Mouse (Mus musculus): ENCODE data around the gene Gm49387.
A peak's percentile ranks its signal among the peaks of the same experiment; 100 is the strongest.

The Gm49387 gene

DNA sequence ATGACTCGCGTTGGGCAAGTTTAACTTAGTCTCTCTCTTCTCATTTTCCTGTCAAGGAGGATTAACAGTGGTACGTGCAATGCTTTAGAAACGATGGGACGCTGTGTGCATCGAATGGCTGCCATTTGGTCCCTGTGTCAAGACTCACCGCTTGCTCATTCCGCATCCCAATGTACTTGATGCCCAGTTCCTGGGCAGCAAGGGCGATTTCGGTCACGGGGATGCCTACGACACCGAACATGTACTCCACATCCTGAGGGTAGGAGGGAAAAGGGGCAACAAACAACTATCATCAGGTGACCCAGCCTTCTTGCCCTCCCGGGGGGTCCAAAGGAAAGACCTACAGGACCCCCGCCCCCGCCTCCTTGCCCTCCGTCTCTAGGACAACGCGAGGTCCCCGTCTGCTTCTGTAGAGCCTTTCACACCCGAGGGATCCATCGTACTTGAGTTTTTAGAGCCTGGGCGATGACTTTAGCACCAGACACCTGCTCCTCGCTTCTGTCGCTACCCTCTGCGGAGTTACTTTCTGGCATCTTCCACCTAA, at the start of gene Gm49387:
Gene Gm49387, minus strand, starts transcription at position 533 of the 544 bp plus-strand sequence.
- DNase-seq (ENCODE audit: extremely low spot score, low spot score): no peak

DNA sequence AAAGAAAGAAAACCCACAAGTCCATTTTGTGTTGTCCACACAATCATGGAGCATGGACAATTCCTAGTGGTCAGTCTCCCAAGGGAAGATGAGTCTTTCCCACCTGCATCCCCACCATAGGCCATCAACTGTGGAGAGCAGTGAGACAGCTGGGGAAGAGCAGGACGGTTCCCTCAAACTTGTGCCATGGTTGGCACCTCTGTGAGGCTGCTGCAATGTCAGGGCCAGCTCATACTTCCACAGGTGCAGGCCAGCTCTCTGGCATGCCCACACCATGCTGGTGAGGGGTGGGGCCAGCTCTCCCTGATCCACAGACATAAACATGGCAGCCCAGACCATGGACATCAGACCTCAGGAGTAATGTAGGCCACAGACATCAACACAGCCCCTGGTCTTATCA, 45.6 kb upstream of the Gm49387 start:
- DNase-seq (ENCODE audit: extremely low spot score, low spot score): no peak

DNA sequence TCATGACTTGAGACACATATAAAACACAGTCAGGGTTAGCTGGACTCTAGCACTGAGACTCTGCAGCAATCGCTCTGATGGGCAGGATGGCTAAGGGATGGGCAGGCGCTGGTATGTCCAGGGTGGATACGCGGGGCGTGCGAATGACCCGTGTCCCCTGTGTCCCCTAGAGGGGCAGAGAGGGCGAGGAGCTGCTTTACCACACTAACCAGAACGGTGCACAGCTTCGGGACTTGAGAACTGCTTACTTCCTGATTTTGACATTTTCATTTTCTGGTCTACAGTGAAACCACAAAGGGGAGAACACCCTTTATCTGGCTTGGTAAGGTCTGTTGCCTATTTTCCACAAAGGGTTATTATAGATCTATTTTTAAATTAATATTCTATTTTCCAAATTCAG, 45.0 kb upstream of the Gm49387 start:
- no peak for DNase-seq (ENCODE audit: extremely low spot score, low spot score)

DNA sequence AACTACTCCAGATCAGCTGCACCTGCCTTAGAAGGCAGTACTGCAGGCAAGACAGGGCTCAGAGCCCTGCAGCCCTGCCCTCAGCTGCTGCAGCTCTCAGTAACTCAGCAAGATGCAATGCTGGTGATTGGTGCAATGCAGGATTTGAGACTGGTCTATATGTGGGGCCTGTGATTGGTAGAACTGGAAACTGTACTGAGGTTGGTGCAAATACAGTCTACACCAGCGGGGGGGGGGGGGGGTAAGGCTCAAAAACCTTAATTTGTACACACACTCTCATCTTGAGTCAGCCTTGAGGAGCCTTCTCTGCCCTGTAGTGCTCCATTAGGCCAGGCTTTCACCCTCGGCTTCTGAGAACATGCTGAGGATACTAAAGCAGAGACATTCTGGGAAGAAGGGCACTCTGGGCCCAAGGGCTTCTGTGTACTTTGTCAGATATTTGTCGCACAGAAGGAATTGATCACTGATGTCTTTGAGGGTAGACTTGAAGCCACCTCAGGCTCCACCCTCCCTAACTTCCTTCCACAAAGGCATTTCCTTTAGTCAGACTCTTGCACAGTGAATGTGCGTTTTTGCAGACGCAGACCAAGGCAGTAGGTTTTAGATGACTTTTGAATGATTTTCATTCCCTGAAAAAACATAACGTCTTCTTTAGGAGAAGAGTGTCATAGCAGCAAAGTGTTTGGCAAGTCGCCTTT, 43.8 kb upstream of the Gm49387 start:
- DNase-seq (ENCODE audit: extremely low spot score, low spot score): no peak

DNA sequence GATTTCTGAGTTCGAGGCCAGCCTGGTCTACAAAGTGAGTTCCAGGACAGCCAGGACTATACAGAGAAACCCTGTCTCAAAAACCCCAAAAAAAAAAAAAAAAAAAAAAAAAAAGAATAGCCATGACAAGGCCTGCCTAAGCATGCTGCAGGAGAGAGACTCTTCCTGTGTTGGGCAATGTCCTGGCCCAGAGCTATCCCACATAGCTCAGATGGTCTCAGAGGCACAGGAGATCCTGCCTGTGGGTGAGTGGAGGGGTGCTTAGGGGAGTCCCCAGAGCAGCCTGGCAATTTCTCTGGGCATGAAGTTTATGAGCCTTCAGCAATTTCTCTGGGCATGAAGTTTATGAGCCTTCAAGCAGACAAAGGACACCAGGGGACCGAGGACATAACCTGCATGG, 42.9 kb upstream of the Gm49387 start:
- no peak for DNase-seq (ENCODE audit: extremely low spot score, low spot score)

DNA sequence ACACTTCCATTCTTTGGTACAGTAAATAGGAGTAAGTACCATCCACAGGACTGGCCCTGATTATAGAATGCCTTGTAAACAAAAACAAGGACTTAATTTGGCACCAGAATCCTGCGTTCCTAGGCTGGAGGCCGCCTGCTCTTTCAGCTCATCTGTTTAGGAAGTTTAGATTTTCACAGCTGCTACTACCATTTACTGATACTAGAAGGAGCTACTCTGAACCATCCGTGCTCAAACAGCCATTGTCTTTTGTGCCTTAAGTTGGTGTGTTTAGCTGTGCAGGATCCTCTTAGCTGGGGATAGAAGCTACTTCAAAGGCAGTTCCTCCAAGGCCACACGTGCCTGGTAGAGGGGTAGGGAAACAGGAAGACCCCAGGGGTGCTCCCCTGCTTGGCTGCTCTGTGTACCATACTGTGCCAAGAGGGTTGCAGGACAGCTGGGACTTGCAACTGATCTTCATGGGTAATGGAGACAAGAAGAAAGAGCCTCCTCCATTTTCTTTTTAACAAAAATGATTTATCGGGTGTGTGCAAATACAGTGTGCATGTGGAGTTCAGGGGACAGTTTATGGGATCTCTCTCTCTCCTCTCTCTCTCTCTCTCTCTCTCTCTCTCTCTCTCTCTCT, 41.4 kb upstream of the Gm49387 start:
- DNase-seq (ENCODE audit: extremely low spot score, low spot score): no peak

DNA sequence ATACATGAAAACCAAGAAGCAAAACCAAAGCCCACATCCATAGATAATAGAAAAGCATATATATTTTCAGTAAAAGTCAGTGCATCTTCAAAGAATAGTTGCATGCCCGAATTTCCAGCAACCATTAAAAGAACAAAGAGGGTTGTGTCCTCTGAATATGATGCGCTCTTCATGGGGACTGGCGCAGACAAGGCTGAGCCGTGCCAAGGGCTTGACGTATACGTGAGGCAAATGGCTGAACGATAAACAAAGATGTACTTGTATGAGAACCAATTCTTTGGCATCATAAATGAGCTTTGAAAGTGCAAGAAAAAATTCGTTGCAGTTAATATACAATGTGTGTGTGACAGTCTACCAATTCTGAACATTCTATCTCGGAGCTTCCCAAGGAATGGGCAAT, 40.6 kb upstream of the Gm49387 start:
- no peak for DNase-seq (ENCODE audit: extremely low spot score, low spot score)

DNA sequence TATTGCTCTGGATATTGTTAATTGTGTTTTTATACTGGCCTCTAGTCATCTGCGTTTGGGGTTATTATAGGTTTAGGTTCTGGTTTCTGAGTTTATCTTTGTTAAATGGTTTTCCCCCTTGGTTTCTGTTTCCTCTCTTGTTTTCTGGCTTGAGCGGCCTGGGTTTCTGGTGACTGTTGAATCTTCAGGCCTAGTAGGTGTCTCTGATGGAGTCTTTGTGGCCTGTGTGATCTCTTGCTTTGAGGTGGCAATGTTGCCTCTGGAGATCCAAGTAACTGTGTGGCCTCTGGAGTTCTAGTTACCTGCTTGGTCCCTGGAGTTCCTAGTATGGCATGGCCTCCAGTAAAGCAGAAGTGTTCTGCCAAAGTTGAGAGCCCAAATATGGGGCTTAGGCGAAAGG, 40.0 kb upstream of the Gm49387 start:
- no peak for DNase-seq (ENCODE audit: extremely low spot score, low spot score)

DNA sequence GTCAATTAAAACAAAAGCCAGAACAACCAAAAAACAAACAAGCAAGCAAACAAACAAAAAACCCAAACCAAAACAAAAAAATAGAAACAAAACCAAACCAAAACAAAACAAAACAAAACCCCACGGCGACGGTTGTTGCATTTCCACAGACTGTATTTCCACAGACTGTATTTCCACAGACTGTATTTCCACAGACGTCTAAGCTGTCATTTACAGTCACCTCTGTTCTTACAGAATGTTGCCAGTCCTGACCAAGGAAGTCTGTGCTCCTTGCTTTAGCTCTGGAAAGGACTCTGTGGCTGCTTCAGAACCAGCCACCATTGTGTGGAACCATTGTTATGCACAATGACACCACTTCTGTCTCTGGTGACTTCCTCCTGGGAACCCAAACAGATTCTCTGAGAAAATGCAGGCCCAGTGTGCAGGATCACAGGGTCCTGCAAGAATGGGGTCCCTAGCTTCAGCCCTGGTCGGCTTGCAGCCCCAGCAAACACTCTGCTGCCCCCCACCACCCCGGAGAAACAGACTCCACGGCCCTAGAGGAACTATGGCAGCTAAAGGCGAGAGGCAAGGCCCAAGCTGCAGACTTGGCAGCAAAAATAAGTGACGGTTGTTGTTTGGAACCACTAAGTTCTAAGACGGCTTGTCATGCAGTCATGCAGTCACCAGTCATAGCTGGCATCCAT, 31.1 kb upstream of the Gm49387 start:
- peak; percentile 13 for DNase-seq (ENCODE audit: extremely low spot score, low spot score)

DNA sequence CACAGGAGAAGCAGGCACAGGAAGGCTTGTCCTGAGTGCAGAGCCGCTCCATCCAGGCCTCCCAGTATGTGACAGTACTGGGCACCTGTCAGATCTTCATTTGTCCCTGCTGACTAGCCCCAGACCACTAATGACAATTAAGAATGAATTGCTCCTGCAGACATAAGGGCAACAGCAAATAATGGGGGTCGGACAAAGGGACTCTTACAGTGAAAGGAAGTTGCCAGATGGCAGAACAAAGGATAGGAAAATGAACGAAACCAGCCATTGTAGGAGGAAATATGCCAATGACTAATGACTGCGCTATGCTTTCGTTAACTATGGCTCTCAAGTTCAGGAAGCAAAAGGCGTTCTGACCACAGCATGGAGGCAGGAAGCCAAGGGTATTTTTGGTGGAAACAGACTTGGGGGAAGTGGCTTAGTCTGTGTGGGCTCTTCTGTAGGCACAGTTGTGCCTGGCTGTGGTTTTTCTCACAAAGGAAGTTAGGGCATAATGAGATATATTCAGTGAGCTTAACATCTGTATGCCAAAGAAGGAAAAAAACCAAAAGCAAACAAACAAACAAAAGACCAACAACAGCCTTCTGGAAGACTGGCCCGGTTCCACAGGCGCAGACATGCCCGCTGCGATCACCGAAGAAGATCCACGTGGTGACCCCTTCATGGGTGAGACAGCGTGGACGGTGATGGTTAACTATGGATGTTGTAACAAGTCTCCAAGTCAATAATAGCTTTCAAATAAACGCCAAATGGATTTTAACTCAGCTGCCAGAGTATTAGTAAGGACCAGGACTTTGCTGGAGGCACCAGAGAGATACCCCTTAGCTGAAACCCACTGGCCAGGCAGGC, 29.2 kb upstream of the Gm49387 start:
- DNase-seq (ENCODE audit: extremely low spot score, low spot score): peak; percentile 13

DNA sequence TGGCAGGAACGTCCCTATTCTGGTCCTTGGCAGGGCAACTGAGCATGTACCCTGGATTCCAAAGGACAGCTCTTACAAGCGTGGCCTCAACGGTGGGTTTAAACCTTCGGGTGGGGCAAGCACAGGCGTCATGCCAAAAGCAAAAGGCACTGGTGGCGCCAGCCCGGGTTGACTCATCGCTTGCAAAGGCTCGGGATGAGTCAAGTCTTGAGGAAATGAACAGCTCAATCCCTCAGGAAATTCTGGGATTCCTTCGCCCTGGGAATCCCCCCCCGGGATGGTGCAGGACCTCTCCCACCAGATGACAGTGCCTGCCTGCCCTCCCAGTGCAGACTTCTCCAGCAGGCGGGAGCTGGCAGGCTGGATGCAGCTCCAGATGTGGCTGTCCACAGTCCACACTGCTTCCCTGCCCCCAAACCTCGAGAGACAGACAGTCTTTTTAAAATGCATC, 28.5 kb upstream of the Gm49387 start:
- peak; percentile 33 for DNase-seq (ENCODE audit: extremely low spot score, low spot score)

DNA sequence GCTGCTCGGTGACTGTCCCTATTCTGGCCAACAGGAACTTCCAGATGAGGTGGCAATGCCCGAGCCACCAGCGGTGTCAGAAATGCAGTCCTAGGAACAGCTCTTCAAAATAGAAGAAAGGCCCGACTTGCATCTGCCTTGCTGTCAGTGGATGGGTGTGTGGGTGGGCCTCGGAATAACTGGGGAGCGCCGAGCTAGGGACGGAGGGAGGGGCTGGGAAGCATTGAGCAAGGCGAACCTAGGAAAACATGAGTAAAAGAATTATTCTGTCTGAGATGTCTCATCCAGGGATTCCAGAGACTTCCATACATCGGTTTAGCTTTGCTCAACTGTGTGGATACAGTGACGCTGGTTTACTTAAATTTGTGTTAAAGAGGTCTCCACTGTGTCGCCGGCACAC, 27.6 kb upstream of the Gm49387 start:
- peak; percentile 11 for DNase-seq (ENCODE audit: extremely low spot score, low spot score)

DNA sequence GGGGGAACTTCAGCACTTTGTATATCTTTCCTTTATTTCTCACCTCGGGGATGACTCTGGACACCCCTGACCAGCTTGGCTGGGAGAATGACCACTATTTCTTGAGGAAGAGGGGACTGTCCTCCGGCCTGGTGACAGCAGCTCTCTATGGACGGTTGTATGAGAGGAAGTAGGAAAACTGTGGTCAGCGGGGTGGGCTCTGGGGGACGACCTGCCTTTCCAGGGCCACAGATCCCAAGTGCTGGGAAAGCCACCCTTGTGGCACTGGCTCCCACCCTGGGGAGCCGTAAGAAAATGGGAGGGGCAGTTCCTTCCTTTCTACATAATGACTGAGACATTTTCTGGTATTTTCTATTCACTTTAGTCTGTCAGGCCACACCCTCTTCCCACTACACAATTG, 27.1 kb upstream of the Gm49387 start:
- DNase-seq (ENCODE audit: extremely low spot score, low spot score): no peak

DNA sequence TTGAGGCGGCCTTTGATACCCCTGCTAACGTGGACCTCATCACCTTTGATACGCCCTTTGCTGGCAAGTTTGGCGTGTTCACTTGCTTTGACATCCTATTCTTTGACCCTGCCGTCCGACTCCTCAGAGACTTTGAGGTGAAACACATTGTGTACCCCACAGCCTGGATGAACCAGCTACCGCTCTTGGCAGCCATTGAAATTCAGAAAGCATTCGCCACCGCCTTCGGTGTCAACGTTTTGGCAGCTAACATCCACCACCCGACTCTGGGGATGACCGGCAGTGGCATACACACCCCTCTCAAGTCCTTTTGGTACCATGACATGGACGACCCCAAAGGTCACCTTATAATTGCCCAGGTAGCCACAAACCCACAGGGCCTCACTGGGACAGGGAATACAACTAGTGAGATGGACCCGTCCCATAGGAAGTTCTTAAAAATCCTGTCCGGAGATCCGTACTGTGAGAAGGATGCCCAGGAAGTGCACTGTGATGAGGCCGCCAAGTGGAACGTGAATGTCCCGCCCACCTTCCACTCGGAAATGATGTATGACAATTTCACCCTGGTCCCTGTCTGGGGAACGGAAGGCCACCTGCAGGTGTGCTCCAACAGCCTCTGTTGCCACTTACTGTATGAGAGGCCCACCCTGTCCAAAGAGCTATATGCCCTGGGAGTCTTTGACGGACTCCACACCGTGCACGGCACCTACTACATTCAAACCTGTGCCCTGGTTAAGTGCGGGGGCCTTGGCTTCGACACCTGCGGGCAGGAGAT, 26.4 kb upstream of the Gm49387 start:
- no peak for DNase-seq (ENCODE audit: extremely low spot score, low spot score)

DNA sequence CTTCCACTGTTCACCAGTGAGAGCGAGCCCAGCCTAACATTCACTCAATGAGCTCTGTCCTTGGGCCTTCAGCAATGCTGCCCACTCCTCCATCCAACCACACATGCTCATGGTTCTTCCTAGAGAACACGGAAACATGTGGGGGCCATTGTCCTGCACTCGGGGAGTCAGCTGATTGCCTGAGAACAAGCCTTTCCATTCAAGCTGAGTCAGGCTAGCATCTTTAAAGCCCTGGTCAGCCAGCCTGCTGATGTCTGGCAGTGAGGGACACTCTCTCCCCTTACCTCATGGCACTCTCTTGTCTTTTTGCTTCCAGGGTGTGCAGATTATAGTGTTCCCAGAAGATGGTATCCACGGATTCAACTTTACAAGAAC, 24.9 kb upstream of the Gm49387 start:
- DNase-seq (ENCODE audit: extremely low spot score, low spot score): no peak

DNA sequence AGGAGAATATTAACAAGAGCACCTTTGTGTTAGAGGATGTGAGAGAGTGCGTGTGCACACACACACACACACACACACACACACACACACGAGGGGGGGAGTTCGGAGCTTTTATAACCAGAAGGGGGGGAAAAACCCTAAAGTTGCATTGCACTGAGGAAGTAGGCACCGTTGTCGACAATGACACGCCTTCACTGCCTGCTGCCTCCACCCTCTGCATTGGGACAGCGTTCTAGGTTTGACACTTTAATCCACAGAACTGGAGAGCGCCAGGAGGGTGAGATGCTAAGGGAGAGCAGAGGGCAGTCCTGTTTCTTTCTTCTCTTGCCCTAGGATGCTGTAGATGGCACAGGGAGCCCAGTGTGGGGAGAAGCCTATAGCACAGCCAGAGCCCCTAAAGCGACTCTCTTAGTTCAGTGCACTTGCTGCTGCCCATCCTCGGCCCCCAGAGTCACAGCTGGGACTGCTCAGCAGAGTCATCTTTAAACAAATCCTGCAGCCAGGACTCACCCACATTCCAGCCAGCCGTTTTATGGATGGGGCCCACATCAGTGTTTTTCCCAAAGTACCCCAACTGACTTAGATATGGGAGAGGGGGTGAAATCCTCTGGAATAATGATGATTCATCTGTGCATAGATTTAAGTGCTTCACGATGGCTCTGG, 24.4 kb upstream of the Gm49387 start:
- no peak for DNase-seq (ENCODE audit: extremely low spot score, low spot score)

DNA sequence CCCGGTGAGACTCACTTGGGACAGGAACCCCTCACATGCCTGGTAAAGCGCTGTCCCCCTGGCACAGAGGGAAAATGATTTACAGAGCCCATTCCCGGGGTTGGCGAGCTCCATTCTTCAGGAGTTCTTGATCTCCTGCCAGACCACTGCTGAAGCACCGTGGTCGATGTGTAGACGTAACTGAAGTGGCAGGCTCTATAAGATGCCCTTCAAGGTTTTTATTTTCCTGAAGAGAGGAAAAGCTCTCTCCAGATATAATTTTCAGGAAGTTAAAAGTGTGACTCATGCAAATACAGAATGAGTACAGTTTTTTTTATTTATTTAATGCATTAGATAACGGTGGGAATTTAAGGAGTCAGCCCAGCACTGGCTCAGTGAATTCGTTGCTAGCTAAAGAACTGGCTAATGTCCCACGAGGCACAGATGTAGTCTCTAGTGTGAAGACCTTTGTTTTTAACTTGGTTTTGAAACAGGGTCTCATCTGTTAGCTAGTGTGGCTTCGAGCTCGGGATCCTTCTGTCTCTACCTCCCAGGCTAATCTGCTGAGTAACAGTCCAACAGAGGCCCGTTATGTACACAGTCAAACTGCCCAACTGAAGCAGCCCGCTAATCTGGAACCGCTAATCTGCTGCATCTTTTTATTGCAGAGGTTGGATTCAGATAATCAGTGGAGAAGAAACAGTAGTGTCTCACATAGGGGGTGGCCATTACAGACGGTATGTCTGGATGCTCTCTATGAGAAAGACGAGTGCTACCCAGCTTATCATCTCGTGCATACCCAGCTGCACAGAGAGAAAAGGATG, 23.6 kb upstream of the Gm49387 start:
- no peak for DNase-seq (ENCODE audit: extremely low spot score, low spot score)

DNA sequence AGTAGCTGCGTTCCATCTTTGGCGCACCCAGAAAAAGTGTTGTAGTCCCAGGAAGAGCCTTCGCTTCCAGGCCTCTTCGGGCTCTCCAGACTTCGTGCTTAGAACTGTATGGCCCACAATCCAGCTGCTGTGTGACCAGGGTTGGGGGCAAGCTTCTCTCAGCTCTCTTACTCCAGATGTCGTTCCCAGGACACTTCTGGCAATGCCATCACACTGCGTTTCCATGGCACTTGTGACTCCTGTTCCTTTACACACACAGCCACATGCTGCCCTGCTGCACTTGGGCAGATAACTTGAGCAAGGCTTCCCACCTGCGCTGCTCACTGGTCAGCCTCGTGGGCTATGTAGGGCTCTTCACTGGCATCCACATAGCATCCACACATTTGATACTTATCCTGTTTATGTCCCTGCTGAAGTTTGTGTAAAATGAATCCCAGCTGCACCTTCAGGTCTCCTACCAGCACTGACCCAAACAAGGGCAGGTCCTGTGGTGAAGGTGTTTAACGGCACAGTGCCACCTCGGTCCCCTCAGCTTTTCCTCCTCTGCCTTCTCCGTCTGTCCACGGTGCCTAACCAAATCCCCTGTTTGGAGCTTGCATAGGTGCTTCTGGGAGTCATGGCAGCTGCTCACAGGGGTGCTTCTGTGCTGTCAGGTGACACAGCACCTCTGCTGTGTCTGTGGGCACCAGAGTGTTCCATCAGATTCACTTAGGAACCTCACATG, 22.9 kb upstream of the Gm49387 start:
- DNase-seq (ENCODE audit: extremely low spot score, low spot score): no peak
